Mouse (Mus musculus) heart, adult 18-20 months (tissue): ENCODE measurements at regions not wholly inside any gene's neighbourhood (a gene's known extent, or its start where the extent isn't known, plus 50 kb on each side); places are given as distances from the start of the nearest gene placed in this dataset.

Experiments
- DNase-seq, 2 experiments: peaks; one replicate each; pipeline ENCODE4 v3.0.0; 2021 to 2022; ENCODE audit warnings: mixed read lengths in 1 of 2

GRCm38 (mm10) chr2:116200795-116201194 is 135.2 kb upstream of the Meis2 start:
- DNase-seq: no peak

GRCm38 (mm10) chr2:116181861-116182260 is 116.2 kb upstream of the Meis2 start:
- no peak for DNase-seq

GRCm38 (mm10) chr2:116177155-116177554 is 111.5 kb upstream of the Meis2 start:
- no peak for DNase-seq

- DNase-seq: no peak
These were observed 100.5 kb upstream of the Meis2 start for GRCm38 (mm10) chr2:116165871-116166770.
